Mouse (Mus musculus) kidney, adult 2 months (tissue): ENCODE measurements around the gene Olfr825. TPM values are rescaled to one million over a fixed set of nuclear protein-coding genes. Genes with fewer than 3 reads are reported as not detected.
"Not testable (repeated sequence)": the region's sequence is repeated elsewhere in the genome, so short reads cannot be mapped to it uniquely, and the experiment has no call there.

Experiments
- DNase-seq: peaks from one replicate; pipeline ENCODE4 v3.0.0; 2021
- H3K27ac ChIP-seq: fragments of 200-500 bp; 2 replicates; pipeline ENCODE4 v1.5.1; 2012; ENCODE audit warnings: low read depth, low read length, control low read depth, inconsistent platforms; ENCODE audit not compliant: insufficient read depth
- H3K27me3 ChIP-seq: fragments of 200-500 bp; replicated peaks from 2 replicates; pipeline ENCODE4 v1.6.1; 2012; ENCODE audit warnings: mild to moderate bottlenecking, moderate library complexity, low read length, inconsistent platforms; ENCODE audit not compliant: control insufficient read depth, insufficient read depth
- H3K36me3 ChIP-seq: fragments of 200-500 bp; 2 replicates; pipeline ENCODE4 v1.6.1; 2012; ENCODE audit warnings: mild to moderate bottlenecking, moderate library complexity, low read length, inconsistent platforms; ENCODE audit not compliant: control insufficient read depth, insufficient read depth
- H3K4me1 ChIP-seq: fragments of 200-500 bp; 2 replicates; pipeline ENCODE4 v1.6.1; 2011; ENCODE audit warnings: low read length; ENCODE audit not compliant: control insufficient read depth, insufficient read depth
- H3K4me3 ChIP-seq: fragments of 200-500 bp; 2 replicates; pipeline ENCODE4 v1.5.1; 2011; ENCODE audit warnings: mild to moderate bottlenecking, low read depth, low read length, control low read depth; ENCODE audit not compliant: insufficient read depth
- CTCF ChIP-seq: fragments of 200-500 bp; conservative IDR thresholded peaks from 2 replicates; pipeline ENCODE4 v1.5.1; 2011; ENCODE audit warnings: low read depth, mild to moderate bottlenecking, control low read depth, low read length, moderate library complexity, mixed read lengths; ENCODE audit not compliant: insufficient read depth, insufficient read length
- POLR2A ChIP-seq: fragments of 200-500 bp; IDR thresholded peaks from one replicate; pipeline ENCODE4 v1.6.1; 2011; ENCODE audit warnings: low read depth, low read length, control low read depth
- WGBS: fragments of 180-500 bp; shearing (Covaris S2); methylation state at CpG from one replicate; pipeline ENCODE4 v1.1.7; 2018; 5-methylcytosine and 5-hydroxymethylcytosine counted together
- polyA plus RNA-seq: library from polyadenylated mRNA; depleted of rRNA; stranded (reverse); fragments of >200 nt; gene quantifications from 2 replicates; pipeline ENCODE4 v1.2.3, GENCODE M21; 2012; rRNA removed

Olfr825 gene
- not detected in 2 replicates for polyA plus RNA-seq

- H3K27me3 ChIP-seq, result no peaks in the 10 kb centered on the region
- H3K27ac ChIP-seq, result no peak within 1 kb of the TSS
- TF ChIP-seq CTCF (no peak), POLR2A (no peak)
- no peaks in the 10 kb centered on the region for H3K36me3 ChIP-seq
- no peak for DNase-seq
- no peaks in the 10 kb centered on the region for H3K4me1 ChIP-seq
- H3K4me3 ChIP-seq, result no peak within 1 kb of the TSS
These were observed at the start of gene Olfr825 for GRCm38 (mm10) chr10:130166666-130167065. TSS of gene Olfr825 (minus strand) at chr10:130166766.

DNA sequence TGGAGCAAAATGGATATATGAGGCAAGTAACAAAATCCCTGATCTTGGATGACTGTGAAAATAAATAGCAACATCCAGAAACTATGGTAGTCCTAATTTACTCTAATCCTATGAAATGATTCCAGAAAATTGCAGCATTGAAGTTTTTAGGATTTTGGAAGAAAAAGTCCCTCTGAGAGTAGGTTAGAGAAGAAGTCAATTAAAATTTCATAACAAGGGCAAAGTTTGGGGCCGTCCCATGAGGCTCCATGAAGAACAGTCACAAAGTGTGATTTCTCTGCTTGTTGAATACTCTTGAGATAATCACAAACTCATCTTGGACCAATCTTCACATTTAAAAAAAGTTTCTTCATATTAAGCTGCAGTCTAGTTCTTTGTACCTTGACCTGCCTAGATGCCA lies 47.7 kb upstream of the Olfr825 start, which contains the start of gene Olfr827:
Gene Olfr827 (minus strand): TSS at position 101 of the 400 bp plus-strand sequence.
- no peaks in the 10 kb centered on the region for H3K27me3 ChIP-seq
- no peak for TF ChIP-seq POLR2A
- TF ChIP-seq CTCF, result no peak
- no peak within 1 kb of the TSS for H3K27ac ChIP-seq
- no peaks in the 10 kb centered on the region for H3K4me1 ChIP-seq
- H3K36me3 ChIP-seq, result no peaks in the 10 kb centered on the region
- DNase-seq, result no peak
- H3K4me3 ChIP-seq, result no peak within 1 kb of the TSS
- 85% methylated on average over 1 of the region's 1 CpGs for WGBS

GRCm38 (mm10) chr10:130184086-130184485 lies 17.5 kb upstream of the Olfr825 start, which contains the start of gene Olfr826:
TSS of gene Olfr826 (minus strand) at chr10:130184186.
- Histone ChIP-seq H3K4me3 (no peak within 1 kb of the TSS), H3K27me3 (no peaks in the 10 kb centered on the region), H3K36me3 (no peaks in the 10 kb centered on the region), H3K27ac (no peak within 1 kb of the TSS), H3K4me1 (no peaks in the 10 kb centered on the region)
- TF ChIP-seq POLR2A (no peak), CTCF (no peak)
- WGBS, result 55% methylated on average over 1 of the region's 1 CpGs
- DNase-seq, result no peak

- no peaks in the 10 kb centered on the region for H3K4me1 ChIP-seq
- no peak overlapping the region for H3K4me3 ChIP-seq
- TF ChIP-seq POLR2A, result no peak
- TF ChIP-seq CTCF, result no peak
- no peaks in the 10 kb centered on the region for H3K27me3 ChIP-seq
- no peaks in the 10 kb centered on the region for H3K36me3 ChIP-seq
- H3K27ac ChIP-seq, result no peak overlapping the region
- DNase-seq, result no peak
These were observed 1.4 kb downstream of the Olfr825 start for GRCm38 (mm10) chr10:130165196-130165595.

DNA sequence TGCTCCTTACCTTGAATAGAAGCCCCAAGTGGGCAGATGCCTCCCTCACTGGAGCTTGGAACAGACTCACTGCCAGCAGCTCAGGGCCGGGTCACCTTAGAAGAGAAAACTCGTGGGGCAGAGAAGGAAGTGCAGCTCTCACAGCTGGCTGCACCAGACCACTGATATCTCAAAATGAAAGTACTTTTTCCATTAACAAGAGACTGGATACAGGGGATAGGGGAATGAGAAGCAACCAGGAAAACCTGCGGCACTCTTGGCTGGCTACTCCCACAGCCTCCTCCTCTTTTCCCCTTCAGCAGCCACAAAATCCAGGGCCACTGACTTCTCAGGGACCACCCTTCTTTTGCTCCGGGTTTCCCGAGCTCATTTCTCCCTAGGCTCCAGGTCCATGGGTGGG lies 22.4 kb downstream of the Olfr825 start:
- H3K36me3 ChIP-seq, result no peaks in the 10 kb centered on the region
- no peak for TF ChIP-seq CTCF
- TF ChIP-seq POLR2A, result no peak
- H3K27ac ChIP-seq, result no peak overlapping the region
- no peak overlapping the region for H3K4me3 ChIP-seq
- no peaks in the 10 kb centered on the region for H3K27me3 ChIP-seq
- no peaks in the 10 kb centered on the region for H3K4me1 ChIP-seq
- WGBS, result 63% methylated on average over 5 of the region's 5 CpGs
- DNase-seq, result no peak

DNA sequence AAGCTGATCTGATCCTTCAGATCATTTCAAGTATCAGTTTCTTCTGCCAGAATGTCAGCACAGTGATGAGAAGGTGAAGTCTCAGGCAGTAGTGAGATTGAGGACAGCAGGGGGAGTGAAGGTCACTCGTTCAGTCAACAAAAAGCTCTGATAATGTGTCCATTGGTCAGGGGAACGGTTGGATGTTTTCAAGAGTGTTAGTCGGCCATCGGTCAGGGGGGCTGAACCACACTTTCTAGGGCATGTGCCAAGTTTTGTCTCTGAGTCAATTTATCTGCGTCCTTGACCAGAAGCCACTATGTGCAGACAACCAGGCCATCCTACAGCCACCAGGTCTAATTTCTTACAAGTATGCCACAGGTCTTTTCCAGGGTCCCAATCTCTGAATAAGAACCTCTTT lies 24.1 kb downstream of the Olfr825 start:
- not testable (repeated sequence) for H3K27ac ChIP-seq, H3K27me3 ChIP-seq, DNase-seq, H3K4me1 ChIP-seq, H3K4me3 ChIP-seq, H3K36me3 ChIP-seq
- 76% methylated on average over 5 of the region's 5 CpGs for WGBS

DNA sequence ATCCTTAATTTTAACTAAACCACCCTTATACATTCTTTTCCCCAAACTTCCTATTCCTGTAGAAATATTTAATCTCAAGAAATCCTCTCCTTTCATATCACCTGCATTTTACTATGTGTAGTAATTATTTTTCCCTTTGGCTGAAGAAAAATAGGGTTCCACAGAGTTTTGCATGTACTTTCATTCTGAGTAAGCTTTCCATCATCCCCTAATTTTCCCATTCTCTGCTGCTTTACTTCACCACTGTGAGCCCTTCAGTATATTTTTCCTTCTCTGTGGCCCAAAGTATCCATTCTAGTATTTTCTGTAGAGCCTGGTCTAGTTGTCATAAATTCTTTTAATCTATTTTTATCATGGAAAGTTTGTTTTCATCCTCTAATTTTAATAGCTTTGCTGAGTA lies 31.8 kb downstream of the Olfr825 start:
- no peaks in the 10 kb centered on the region for H3K4me1 ChIP-seq
- H3K27ac ChIP-seq, result no peak overlapping the region
- TF ChIP-seq CTCF (no peak), POLR2A (no peak)
- H3K36me3 ChIP-seq, result no peaks in the 10 kb centered on the region
- DNase-seq, result no peak
- H3K27me3 ChIP-seq, result no peaks in the 10 kb centered on the region; the same call in 1 of the 2 replicates
- H3K4me3 ChIP-seq, result no peak overlapping the region

- not testable (repeated sequence) for H3K27ac ChIP-seq, H3K27me3 ChIP-seq, DNase-seq, H3K4me3 ChIP-seq, H3K4me1 ChIP-seq, H3K36me3 ChIP-seq
These were observed 36.7 kb downstream of the Olfr825 start, which contains the start of gene Olfr824 for GRCm38 (mm10) chr10:130129900-130130299. TSS of gene Olfr824 (minus strand) at chr10:130130000.

GRCm38 (mm10) chr10:130116045-130116444 lies 50.5 kb downstream of the Olfr825 start:
- H3K36me3 ChIP-seq, H3K27me3 ChIP-seq, H3K27ac ChIP-seq, DNase-seq, H3K4me1 ChIP-seq, H3K4me3 ChIP-seq: not testable (repeated sequence)
- 67% methylated on average over 3 of the region's 3 CpGs for WGBS

- H3K36me3 ChIP-seq, result not testable (repeated sequence)
- 77% methylated on average over 1 of the region's 1 CpGs for WGBS
These were observed 51.3 kb downstream of the Olfr825 start, which contains the start of gene Olfr823 for GRCm38 (mm10) chr10:130115283-130115682. TSS of gene Olfr823 (minus strand) at chr10:130115383.

More at GRCm38 (mm10) chr10:130115283-130115682, 51.3 kb downstream of the Olfr825 start, which contains the start of gene Olfr823:
- H3K27me3 ChIP-seq, H3K27ac ChIP-seq, DNase-seq, H3K4me3 ChIP-seq, H3K4me1 ChIP-seq: not testable (repeated sequence)
